Mouse (Mus musculus) fibroblast of lung, adult 2 months (primary cell): Measurements from ENCODE around the gene Lrig3.

Experiments used
- DNase-seq: peaks from one replicate; pipeline ENCODE4 v3.0.0-alpha.2; 2011; ENCODE audit warnings: low read depth

Gene Lrig3

GRCm38 (mm10) chr10:125965968-125966480 is at the start of gene Lrig3:
TSS of gene Lrig3 (plus strand) at chr10:125966168.
- DNase-seq = peak; percentile 90

- no peak for DNase-seq
Measured at GRCm38 (mm10) chr10:125916781-125917180, 49.2 kb upstream of the Lrig3 start.

- no peak for DNase-seq
Measured at GRCm38 (mm10) chr10:125917436-125917871, 48.5 kb upstream of the Lrig3 start.

- no peak for DNase-seq
Measured at GRCm38 (mm10) chr10:125918994-125919393, 47.0 kb upstream of the Lrig3 start.

- no peak for DNase-seq
Measured at GRCm38 (mm10) chr10:125921654-125922446, 44.1 kb upstream of the Lrig3 start.

- peak; percentile 40 for DNase-seq
Measured at GRCm38 (mm10) chr10:125929961-125930360, 36.0 kb upstream of the Lrig3 start.

- DNase-seq = no peak
Measured at GRCm38 (mm10) chr10:125933388-125933787, 32.6 kb upstream of the Lrig3 start.

GRCm38 (mm10) chr10:125934095-125934494 is 31.9 kb upstream of the Lrig3 start:
- no peak for DNase-seq

GRCm38 (mm10) chr10:125937517-125938497 is 28.2 kb upstream of the Lrig3 start:
- peak; percentile 21 for DNase-seq

- peak; percentile 40 for DNase-seq
Measured at GRCm38 (mm10) chr10:125938528-125939402, 27.2 kb upstream of the Lrig3 start.

- peak; percentile 81 for DNase-seq
Measured at GRCm38 (mm10) chr10:125940316-125941059, 25.5 kb upstream of the Lrig3 start.

GRCm38 (mm10) chr10:125943098-125943497 is 22.9 kb upstream of the Lrig3 start:
- no peak for DNase-seq

GRCm38 (mm10) chr10:125944762-125945504 is 21.0 kb upstream of the Lrig3 start:
- no peak for DNase-seq

GRCm38 (mm10) chr10:125948842-125949474 is 17.0 kb upstream of the Lrig3 start:
- DNase-seq = peak; percentile 28

GRCm38 (mm10) chr10:125951633-125952032 is 14.3 kb upstream of the Lrig3 start:
- DNase-seq = no peak

- no peak for DNase-seq
Measured at GRCm38 (mm10) chr10:125954343-125954742, 11.6 kb upstream of the Lrig3 start.

GRCm38 (mm10) chr10:125954747-125955530 is 11.0 kb upstream of the Lrig3 start:
- no peak for DNase-seq

- no peak for DNase-seq
Measured at GRCm38 (mm10) chr10:125961411-125962107, 4.4 kb upstream of the Lrig3 start.
